Mouse (Mus musculus): ENCODE measurements around the gene Xab2. TPM values are rescaled to one million over a fixed set of nuclear protein-coding genes. Genes with fewer than 3 reads are reported as not detected.

The Xab2 gene
- total and polyA plus RNA-seq, 3 experiments = 49.9 to 60.7 (median 57.1) TPM

DNA sequence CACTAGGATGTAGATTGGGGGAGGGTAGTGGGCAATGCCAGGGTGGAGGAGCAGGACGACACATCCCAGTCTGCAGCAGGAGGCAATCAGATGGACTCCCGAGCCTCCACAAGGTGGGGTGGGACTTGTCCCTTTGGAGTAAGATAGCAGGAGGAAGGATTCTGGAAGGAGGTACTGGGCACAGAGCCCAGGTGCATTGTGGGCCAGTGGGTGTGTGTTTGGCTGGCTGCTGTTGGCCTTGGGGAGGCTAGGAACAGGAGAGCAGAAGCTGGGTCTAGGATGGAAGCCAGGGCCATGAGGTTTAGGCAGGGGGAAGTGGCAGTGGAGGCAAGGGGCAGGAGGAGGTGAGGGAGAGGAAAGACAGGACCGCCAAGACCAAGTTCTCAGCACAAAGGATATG lies 27.6 kb downstream of the Xab2 start:
- Histone ChIP-seq H3K9me3 (replicated peaks; ENCODE audit: low read length) (no peaks in the 10 kb centered on the region), H3K4me2 (ENCODE audit: insufficient read depth, low read depth, poor library complexity, severe bottlenecking) (no peak overlapping the region), H3K9ac (ENCODE audit: insufficient read depth, low read depth) (no peak overlapping the region), H3K27me3 (replicated peaks) (peaks cover 4% of the 10 kb centered on the region), H3K36me3 (replicated peaks in 1 of 2; ENCODE audit: control insufficient read depth in 1 of 2, insufficient read depth in 1 of 2, low read length in 1 of 2) (no peaks in the 10 kb centered on the region), H3K27ac (ENCODE audit: insufficient read depth, low read depth) (no peak overlapping the region), H3K4me1 (ENCODE audit: control insufficient read depth in 1 of 2, insufficient read depth in 2 of 2) (peaks cover 0 to 7% of the 10 kb centered on the region in 2 experiments; a peak in 3 of 4 replicates), H3K4me3 (replicated peaks in 1 of 3; ENCODE audit: low read depth in 2 of 3, low read length in 2 of 3, poor library complexity in 1 of 3) (no peak overlapping the region), H3K79me2 (replicated peaks; ENCODE audit: control insufficient read depth, extremely low read depth, insufficient read depth, poor library complexity, severe bottlenecking) (no peaks in the 10 kb centered on the region)
- TF ChIP-seq CTCF (conservative IDR thresholded peaks at IDR 0.05 in 1 of 2, IDR thresholded peaks at IDR 0.05 in 1 of 2; ENCODE audit: low read depth in 2 of 2, low read length in 2 of 2) (no peak), HCFC1 (IDR thresholded peaks at IDR 0.05; ENCODE audit: low read depth, low read length) (no peak), RAD21 (IDR thresholded peaks at IDR 0.05; ENCODE audit: low read depth, low read length) (no peak), MEF2A (IDR thresholded peaks at IDR 0.05; ENCODE audit: borderline replicate concordance, low read depth, low read length) (no peak), ZC3H11A (IDR thresholded peaks at IDR 0.05; ENCODE audit: low read depth, low read length) (no peak), PAX5 (IDR thresholded peaks at IDR 0.05; ENCODE audit: low read length) (no peak)
- dilution Hi-C loops (cut with MboI; ENCODE audit: extremely low pct_ligation_motif_present, extremely low pct_unique_long_range_greater_than_20kb, low sequenced_read_pairs) (no loop called here), in situ Hi-C loops (cut with MboI; ENCODE audit: low pct_ligation_motif_present, low pct_unique_long_range_greater_than_20kb, low sequenced_read_pairs) (no loop called here)
- no peak for DNase-seq (ENCODE audit: extremely low read depth)

- Histone ChIP-seq H3K4me1 (ENCODE audit: control insufficient read depth in 1 of 2, insufficient read depth in 2 of 2) (no peaks in the 10 kb centered on the region; a peak in 1 of 4 replicates), H3K9ac (ENCODE audit: insufficient read depth, low read depth) (no peak overlapping the region), H3K4me2 (ENCODE audit: insufficient read depth, low read depth, poor library complexity, severe bottlenecking) (peak overlapping the region; percentile 82), H3K27me3 (replicated peaks) (peaks cover 24% of the 10 kb centered on the region), H3K36me3 (replicated peaks in 1 of 2; ENCODE audit: control insufficient read depth in 1 of 2, insufficient read depth in 1 of 2, low read length in 1 of 2) (no peaks in the 10 kb centered on the region), H3K4me3 (replicated peaks in 1 of 3; ENCODE audit: low read depth in 2 of 3, low read length in 2 of 3, poor library complexity in 1 of 3) (no peak overlapping the region), H3K27ac (ENCODE audit: insufficient read depth, low read depth) (no peak overlapping the region), H3K79me2 (replicated peaks; ENCODE audit: control insufficient read depth, extremely low read depth, insufficient read depth, poor library complexity, severe bottlenecking) (no peaks in the 10 kb centered on the region), H3K9me3 (replicated peaks; ENCODE audit: low read length) (no peaks in the 10 kb centered on the region)
- DNase-seq (ENCODE audit: extremely low read depth) = no peak
- in situ Hi-C loops (cut with MboI; ENCODE audit: low pct_ligation_motif_present, low pct_unique_long_range_greater_than_20kb, low sequenced_read_pairs) (no loop called here), dilution Hi-C loops (cut with MboI; ENCODE audit: extremely low pct_ligation_motif_present, extremely low pct_unique_long_range_greater_than_20kb, low sequenced_read_pairs) (no loop called here)
- TF ChIP-seq JUN (IDR thresholded peaks at IDR 0.05; ENCODE audit: insufficient read depth, low read depth, low read length) (no peak), MXI1 (IDR thresholded peaks at IDR 0.05; ENCODE audit: low read depth, low read length) (no peak), USF2 (conservative IDR thresholded peaks at IDR 0.05; ENCODE audit: low read depth, low read length) (no peak), NELFE (IDR thresholded peaks at IDR 0.05; ENCODE audit: low read depth, low read length) (no peak), BHLHE40 (IDR thresholded peaks at IDR 0.05; ENCODE audit: low read depth, low read length) (no peak), MAX (IDR thresholded peaks at IDR 0.05; ENCODE audit: low read length) (no peak)
These were observed 32.9 kb downstream of the Xab2 start for GRCm38 (mm10) chr8:3588258-3588633.

DNA sequence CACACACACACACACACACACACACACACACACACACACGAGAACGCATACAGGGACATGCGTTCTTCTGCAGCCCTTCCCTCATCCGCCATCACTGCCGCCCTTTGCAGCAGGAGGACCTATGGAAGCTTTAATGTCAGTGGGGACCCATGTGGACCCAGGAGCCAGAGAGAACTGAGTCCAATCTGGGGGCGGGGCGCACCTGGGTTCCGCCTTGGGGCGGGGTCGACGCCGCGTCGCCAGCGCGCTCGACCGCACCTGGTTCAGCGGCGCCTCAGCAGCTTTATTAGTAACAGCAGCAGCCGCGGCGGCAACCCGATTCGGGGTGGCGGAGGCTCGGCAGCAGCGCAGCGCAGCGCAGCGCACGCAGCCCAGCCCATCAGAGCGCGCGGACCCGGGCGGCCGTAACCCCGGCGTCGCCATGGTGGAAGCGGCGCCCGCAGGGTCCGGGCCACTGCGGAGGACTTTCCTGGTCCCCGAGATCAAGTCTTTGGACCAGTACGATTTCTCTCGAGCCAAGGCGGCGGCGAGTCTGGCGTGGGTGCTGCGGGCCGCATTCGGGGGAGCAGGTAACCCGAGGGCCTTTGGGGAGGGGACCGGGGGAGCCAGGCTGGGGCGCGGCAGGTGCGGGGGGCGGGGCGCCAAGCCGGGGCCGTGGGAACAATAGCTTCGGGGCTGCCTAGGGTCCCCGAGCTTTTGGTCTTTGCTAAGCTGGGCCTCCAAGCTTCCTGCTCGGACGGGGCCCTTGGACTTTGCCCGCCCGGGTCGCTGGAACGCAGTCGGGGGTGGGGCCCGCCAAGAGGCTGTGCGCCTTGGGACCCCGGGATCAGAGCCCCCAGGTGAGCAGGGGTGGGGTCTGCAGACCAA lies 33.5 kb downstream of the Xab2 start:
- Histone ChIP-seq H3K4me1 (ENCODE audit: control insufficient read depth in 1 of 2, insufficient read depth in 2 of 2) (no peaks in the 10 kb centered on the region; a peak in 1 of 4 replicates), H3K27ac (ENCODE audit: insufficient read depth, low read depth) (no peak overlapping the region), H3K9me3 (replicated peaks; ENCODE audit: low read length) (no peaks in the 10 kb centered on the region), H3K4me3 (replicated peaks in 1 of 3; ENCODE audit: low read depth in 2 of 3, low read length in 2 of 3, poor library complexity in 1 of 3) (peak overlapping the region in 2 of 3 experiments; percentile 47 to 58), H3K36me3 (replicated peaks in 1 of 2; ENCODE audit: control insufficient read depth in 1 of 2, insufficient read depth in 1 of 2, low read length in 1 of 2) (no peaks in the 10 kb centered on the region), H3K4me2 (ENCODE audit: insufficient read depth, low read depth, poor library complexity, severe bottlenecking) (peak overlapping the region; percentile 82), H3K9ac (ENCODE audit: insufficient read depth, low read depth) (peak overlapping the region; percentile 10; the same call in 1 of the 2 replicates), H3K27me3 (replicated peaks) (peaks cover 24% of the 10 kb centered on the region), H3K79me2 (replicated peaks; ENCODE audit: control insufficient read depth, extremely low read depth, insufficient read depth, poor library complexity, severe bottlenecking) (no peaks in the 10 kb centered on the region)
- in situ Hi-C loops (cut with MboI; ENCODE audit: low pct_ligation_motif_present, low pct_unique_long_range_greater_than_20kb, low sequenced_read_pairs) = no loop called here
- dilution Hi-C loops (cut with MboI; ENCODE audit: extremely low pct_ligation_motif_present, extremely low pct_unique_long_range_greater_than_20kb, low sequenced_read_pairs) = no loop called here
- no peak for TF ChIP-seq USF2 (conservative IDR thresholded peaks at IDR 0.05; ENCODE audit: low read depth, low read length)
- TF ChIP-seq ELF1 (IDR thresholded peaks at IDR 0.05; ENCODE audit: low read depth, low read length) = 0 out of 2 replicates have a peak, but pooled peaks have one; percentile 24
- TF ChIP-seq NRF1 (IDR thresholded peaks at IDR 0.05; ENCODE audit: low read depth, low read length) = 0 out of 2 replicates have a peak, but pooled peaks have one; percentile 10
- TF ChIP-seq RCOR1 (conservative IDR thresholded peaks at IDR 0.05; ENCODE audit: low read depth, low read length) = no peak
- peak; percentile 28; the same call in 1 of the 2 replicates for TF ChIP-seq POLR2A (IDR thresholded peaks at IDR 0.05; ENCODE audit: low read depth, low read length)
- peak; percentile 38 for DNase-seq (ENCODE audit: extremely low read depth)
